ENCODE assay signal across 22 mouse cellular contexts in the genomic region with DNA sequence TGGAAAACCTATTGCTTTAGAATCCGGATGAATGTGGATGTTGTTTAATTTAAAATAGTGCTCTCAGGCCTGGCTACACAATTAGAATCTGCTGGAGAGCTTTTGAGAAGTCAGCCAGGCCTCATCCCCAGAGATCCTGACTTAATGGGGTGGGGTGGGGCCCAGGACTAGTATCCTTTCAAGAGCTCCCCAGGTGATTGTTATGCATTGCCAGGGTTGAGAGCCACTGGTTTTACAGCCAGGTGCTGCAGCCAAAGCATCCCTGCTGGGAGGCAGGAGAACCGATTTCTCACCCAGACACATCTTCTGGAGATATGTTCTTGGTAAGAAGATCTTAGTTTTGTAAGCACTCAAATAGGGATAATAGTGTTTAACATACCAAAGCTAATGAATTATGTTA.
DNase-seq lines count a peak whose midpoint lies in the region; ATAC-seq and TF ChIP-seq lines count a peak whose summit lies in the region.
"Had no signal": no experiment of that assay in that cellular context is flagged by ENCODE, and none has a peak within 500 bp of the region (broad histone marks: within the 10 kb centered on the region; RNA-seq: fewer than 3 reads in every experiment).

No protein-coding gene starts in this region.

- no peak overlapping the region for H3K9ac ChIP-seq in midbrain, embryonic 15.5 days
- H3K9ac ChIP-seq: embryonic facial prominence, embryonic 12.5 days; forebrain, embryonic 13.5 days; forebrain, embryonic 15.5 days; forebrain, postnatal 0 days had no signal

- no peak for TF ChIP-seq CTCF in left cerebral cortex, adult 2 months (IDR thresholded peaks at IDR 0.05)

- intact Hi-C loops in left cerebral cortex, adult 2 months (cut with DNase I): no loop called here
- intact Hi-C loops in left cerebral cortex, postnatal 36 days (cut with DNase I): no loop called here

- no peak for DNase-seq in left cerebral cortex, adult 2 months (ENCODE audit: extremely low spot score in 1 of 2, low spot score in 2 of 2)
- DNase-seq in left cerebral cortex, postnatal 36 days (ENCODE audit: low spot score in 2 of 2): no peak
- DNase-seq in ES-CJ7 (ENCODE audit: low read depth, low spot score): peak; percentile 84
- peak; percentile 84 for DNase-seq in R1 (ENCODE audit: low read depth, low spot score)
- DNase-seq in ZHBTc4 (ENCODE audit: low read depth, low spot score): peak; percentile 87
- no peak for DNase-seq in right cerebral cortex, postnatal 10 days (ENCODE audit: low spot score in 2 of 2)
- DNase-seq in spleen, postnatal 14 days (ENCODE audit: low spot score in 2 of 2): no peak
- DNase-seq: adrenal gland, adult 2 months; adrenal gland, postnatal 10 days; adrenal gland, postnatal 25 days; cerebellum, adult 11 months; cerebellum, adult 18-20 months; cerebellum, adult 8-10 months; cerebellum, postnatal 25 days; forebrain, postnatal 0 days had no signal

- H3K4me2 ChIP-seq in midbrain, embryonic 15.5 days: no peak overlapping the region
- H3K4me2 ChIP-seq: embryonic facial prominence, embryonic 12.5 days; forebrain, embryonic 13.5 days; forebrain, embryonic 15.5 days had no signal

- ATAC-seq in midbrain, embryonic 15.5 days (replicated peaks): no peak
- ATAC-seq: forebrain, embryonic 13.5 days; forebrain, embryonic 15.5 days; forebrain, postnatal 0 days; Patski had no signal

- H3K9me3 ChIP-seq in midbrain, embryonic 15.5 days: no peaks in the 10 kb centered on the region
- H3K9me3 ChIP-seq: embryonic facial prominence, embryonic 10.5 days; embryonic facial prominence, embryonic 12.5 days; forebrain, embryonic 13.5 days; forebrain, embryonic 15.5 days; G1E had no signal

- no peaks in the 10 kb centered on the region for H3K27me3 ChIP-seq in midbrain, embryonic 15.5 days (replicated peaks)
- H3K27me3 ChIP-seq: embryonic facial prominence, embryonic 12.5 days; forebrain, embryonic 13.5 days; forebrain, embryonic 15.5 days had no signal

- H3K4me1 ChIP-seq in midbrain, embryonic 15.5 days: no peaks in the 10 kb centered on the region
- H3K4me1 ChIP-seq: forebrain, embryonic 13.5 days had no signal

- WGBS in midbrain, embryonic 15.5 days: 24% methylated on average over 2 of the region's 2 CpGs

- peak overlapping the region; percentile 62; the same call in 1 of the 2 replicates for H3K27ac ChIP-seq in left cerebral cortex, adult 2 months
- H3K27ac ChIP-seq in midbrain, embryonic 15.5 days: no peak overlapping the region
- H3K27ac ChIP-seq: embryonic facial prominence, embryonic 10.5 days; embryonic facial prominence, embryonic 12.5 days; forebrain, embryonic 13.5 days; forebrain, embryonic 15.5 days had no signal

- no peaks in the 10 kb centered on the region for H3K36me3 ChIP-seq in midbrain, embryonic 15.5 days (replicated peaks)
- H3K36me3 ChIP-seq: embryonic facial prominence, embryonic 10.5 days; embryonic facial prominence, embryonic 12.5 days; forebrain, embryonic 15.5 days; G1E had no signal

- H3K4me3 ChIP-seq in left cerebral cortex, adult 2 months: no peak overlapping the region
- no peak overlapping the region for H3K4me3 ChIP-seq in midbrain, embryonic 15.5 days
- H3K4me3 ChIP-seq: embryonic facial prominence, embryonic 10.5 days; embryonic facial prominence, embryonic 12.5 days; forebrain, embryonic 13.5 days; forebrain, embryonic 15.5 days had no signal

Comparison
In these comparisons a context has a peak if more than half of its experiments do, and no peak if none do; other contexts are left out.
1. DNase-seq: peak in ES-CJ7 (single experiment), R1 (single experiment) and ZHBTc4 (single experiment); none in left cerebral cortex, adult 2 months (0 of 2), left cerebral cortex, postnatal 36 days (0 of 2), right cerebral cortex, postnatal 10 days (0 of 2) and spleen, postnatal 14 days (0 of 2).